Mouse (Mus musculus) hindbrain, embryonic 16.5 days (tissue): ENCODE results near the gene Hcn4. TPM values are rescaled to one million over a fixed set of nuclear protein-coding genes. Genes with fewer than 3 reads are reported as not detected.

Experiments
- ATAC-seq: fragments of 200-750 bp; cut with Nextera tagmentation; 2 replicates; pipeline ENCODE4 v1.8.0; 2017; ENCODE audit warnings: moderate TSS enrichment, moderate library complexity
- H3K27ac ChIP-seq: fragments of 300-500 bp; sonication (generic); 2 replicates; pipeline ENCODE4 v1.5.1; 2014; ENCODE audit warnings: low read depth, mild to moderate bottlenecking, control low read depth, low read length, moderate library complexity
- H3K27me3 ChIP-seq: fragments of 300-500 bp; sonication (generic); replicated peaks from 2 replicates; pipeline ENCODE4 v1.6.1; 2014; ENCODE audit warnings: low read length; ENCODE audit not compliant: control insufficient read depth, insufficient read depth
- H3K36me3 ChIP-seq: fragments of 300-500 bp; sonication (generic); 2 replicates; pipeline ENCODE4 v1.6.1; 2014; ENCODE audit warnings: mild to moderate bottlenecking, low read length, moderate library complexity, mixed read lengths; ENCODE audit not compliant: control insufficient read depth, insufficient read depth
- H3K4me1 ChIP-seq: fragments of 300-500 bp; sonication (generic); 2 replicates; pipeline ENCODE4 v1.6.1; 2014; ENCODE audit warnings: low read depth, low read length; ENCODE audit not compliant: control insufficient read depth, insufficient read depth
- H3K4me2 ChIP-seq: fragments of 300-500 bp; sonication (generic); 2 replicates; pipeline ENCODE4 v1.6.1; 2014; ENCODE audit warnings: mild to moderate bottlenecking, low read length, control low read depth, moderate library complexity
- H3K4me3 ChIP-seq: fragments of 300-500 bp; sonication (generic); 2 replicates; pipeline ENCODE4 v1.5.1; 2014; ENCODE audit warnings: mild to moderate bottlenecking, low read length, control low read depth, moderate library complexity
- H3K9ac ChIP-seq: fragments of 300-500 bp; sonication (generic); 2 replicates; pipeline ENCODE4 v1.6.1; 2014; ENCODE audit warnings: low read depth, mild to moderate bottlenecking, control low read depth, low read length, moderate library complexity
- H3K9me3 ChIP-seq: fragments of 300-500 bp; sonication (generic); 2 replicates; pipeline ENCODE4 v1.6.1; 2014; ENCODE audit warnings: mild to moderate bottlenecking, low read length, moderate library complexity; ENCODE audit not compliant: control insufficient read depth
- WGBS: fragments of 180-500 bp; shearing (Covaris S2); extraction: QIAGEN DNeasy Blood & Tissue Kit; methylation state at CpG from one replicate; pipeline ENCODE4 v1.1.7; 2014; 5-methylcytosine and 5-hydroxymethylcytosine counted together
- polyA plus RNA-seq: library from polyadenylated mRNA; unstranded; fragments of >200 nt; fragmentation: Nextera tagmentation; extraction: Ambion mirVana; gene quantifications from 2 replicates; pipeline ENCODE4 v1.2.1, GENCODE M21; 2015

Gene Hcn4
- polyA plus RNA-seq, 1 experiment from 2014 or later = 3.5 TPM

GRCm38 (mm10) chr9:58811171-58811570 is 12.0 kb upstream of the Hcn4 start:
- no peaks in the 10 kb centered on the region for H3K9me3 ChIP-seq
- no peak overlapping the region for H3K9ac ChIP-seq
- H3K4me3 ChIP-seq = no peak overlapping the region
- no peaks in the 10 kb centered on the region for H3K36me3 ChIP-seq
- 51% methylated on average over 3 of the region's 3 CpGs for WGBS
- ATAC-seq = 0 out of 2 replicates have a peak, but pooled peaks have one; percentile 27
- no peak overlapping the region for H3K27ac ChIP-seq
- H3K4me1 ChIP-seq = no peaks in the 10 kb centered on the region; the same call in 1 of the 2 replicates
- H3K27me3 ChIP-seq = no peaks in the 10 kb centered on the region
- H3K4me2 ChIP-seq = no peak overlapping the region

GRCm38 (mm10) chr9:58815552-58816260 is 7.5 kb upstream of the Hcn4 start:
- H3K36me3 ChIP-seq = no peaks in the 10 kb centered on the region
- H3K4me2 ChIP-seq = no peak overlapping the region
- 55% methylated on average over 15 of the region's 15 CpGs for WGBS
- no peak overlapping the region for H3K4me3 ChIP-seq
- H3K27ac ChIP-seq = no peak overlapping the region
- peaks cover 9% of the 10 kb centered on the region; the same call in 1 of the 2 replicates for H3K27me3 ChIP-seq
- no peaks in the 10 kb centered on the region for H3K4me1 ChIP-seq
- no peak overlapping the region for H3K9ac ChIP-seq
- no peak for ATAC-seq
- no peaks in the 10 kb centered on the region for H3K9me3 ChIP-seq

GRCm38 (mm10) chr9:58816458-58816857 is 6.8 kb upstream of the Hcn4 start:
- H3K4me1 ChIP-seq = peaks cover 2% of the 10 kb centered on the region
- WGBS = 60% methylated on average over 9 of the region's 9 CpGs
- no peak overlapping the region for H3K9ac ChIP-seq
- H3K9me3 ChIP-seq = no peaks in the 10 kb centered on the region
- no peak overlapping the region for H3K4me3 ChIP-seq
- H3K4me2 ChIP-seq = no peak overlapping the region
- no peaks in the 10 kb centered on the region for H3K36me3 ChIP-seq
- peaks cover 9% of the 10 kb centered on the region; the same call in 1 of the 2 replicates for H3K27me3 ChIP-seq
- ATAC-seq = no peak
- no peak overlapping the region for H3K27ac ChIP-seq

GRCm38 (mm10) chr9:58817676-58818075 is 5.5 kb upstream of the Hcn4 start:
- H3K4me3 ChIP-seq = no peak overlapping the region
- H3K4me2 ChIP-seq = no peak overlapping the region
- WGBS = 58% methylated on average over 3 of the region's 3 CpGs
- no peak overlapping the region for H3K9ac ChIP-seq
- peaks cover 9% of the 10 kb centered on the region; the same call in 1 of the 2 replicates for H3K27me3 ChIP-seq
- no peak for ATAC-seq
- no peaks in the 10 kb centered on the region for H3K36me3 ChIP-seq
- H3K27ac ChIP-seq = no peak overlapping the region
- H3K9me3 ChIP-seq = no peaks in the 10 kb centered on the region
- peaks cover 9% of the 10 kb centered on the region for H3K4me1 ChIP-seq

GRCm38 (mm10) chr9:58822431-58823091 is 651 bp upstream of the Hcn4 start:
- peak overlapping the region; percentile 90 for H3K9ac ChIP-seq
- ATAC-seq = peak; percentile 93
- H3K4me2 ChIP-seq = peak overlapping the region; percentile 89
- H3K27me3 ChIP-seq = peaks cover 9% of the 10 kb centered on the region; the same call in 1 of the 2 replicates
- H3K27ac ChIP-seq = peak overlapping the region; percentile 91
- no peaks in the 10 kb centered on the region for H3K36me3 ChIP-seq
- peaks cover 26% of the 10 kb centered on the region for H3K4me1 ChIP-seq
- under 1% methylated on average over 59 of the region's 62 CpGs for WGBS
- no peaks in the 10 kb centered on the region for H3K9me3 ChIP-seq
- peak overlapping the region; percentile 90 for H3K4me3 ChIP-seq

GRCm38 (mm10) chr9:58823918-58824215 is 655 bp downstream of the Hcn4 start:
- Histone ChIP-seq H3K27ac (peak overlapping the region; percentile 91), H3K27me3 (peaks cover 7% of the 10 kb centered on the region; the same call in 1 of the 2 replicates), H3K9ac (peak overlapping the region; percentile 90), H3K4me1 (peaks cover 33% of the 10 kb centered on the region), H3K9me3 (no peaks in the 10 kb centered on the region), H3K36me3 (no peaks in the 10 kb centered on the region), H3K4me3 (peak overlapping the region; percentile 90), H3K4me2 (peak overlapping the region; percentile 89)
- under 1% methylated on average over 34 of the region's 35 CpGs for WGBS
- no peak for ATAC-seq

GRCm38 (mm10) chr9:58829627-58830026 is 6.4 kb downstream of the Hcn4 start:
- no peaks in the 10 kb centered on the region for H3K27me3 ChIP-seq
- peaks cover 27% of the 10 kb centered on the region for H3K4me1 ChIP-seq
- no peaks in the 10 kb centered on the region for H3K9me3 ChIP-seq
- ATAC-seq = no peak
- no peak overlapping the region for H3K4me2 ChIP-seq
- H3K4me3 ChIP-seq = no peak overlapping the region
- 43% methylated on average over 4 of the region's 4 CpGs for WGBS
- no peak overlapping the region for H3K27ac ChIP-seq
- H3K9ac ChIP-seq = no peak overlapping the region
- no peaks in the 10 kb centered on the region for H3K36me3 ChIP-seq

- Histone ChIP-seq H3K9me3 (no peaks in the 10 kb centered on the region), H3K36me3 (no peaks in the 10 kb centered on the region), H3K4me3 (no peak overlapping the region), H3K27ac (no peak overlapping the region), H3K4me1 (peaks cover 12% of the 10 kb centered on the region), H3K9ac (no peak overlapping the region), H3K27me3 (no peaks in the 10 kb centered on the region), H3K4me2 (no peak overlapping the region)
- no peak for ATAC-seq
- 49% methylated on average over 3 of the region's 3 CpGs for WGBS
These were observed 9.7 kb downstream of the Hcn4 start for GRCm38 (mm10) chr9:58832939-58833338.

- H3K9ac ChIP-seq = no peak overlapping the region
- no peaks in the 10 kb centered on the region for H3K27me3 ChIP-seq
- no peak overlapping the region for H3K4me3 ChIP-seq
- H3K4me2 ChIP-seq = no peak overlapping the region
- no peak overlapping the region for H3K27ac ChIP-seq
- H3K36me3 ChIP-seq = no peaks in the 10 kb centered on the region
- 66% methylated on average over 5 of the region's 5 CpGs for WGBS
- no peaks in the 10 kb centered on the region for H3K9me3 ChIP-seq
- H3K4me1 ChIP-seq = peaks cover 3% of the 10 kb centered on the region; the same call in 1 of the 2 replicates
- ATAC-seq = 0 out of 2 replicates have a peak, but pooled peaks have one; percentile 31
These were observed 14.0 kb downstream of the Hcn4 start for GRCm38 (mm10) chr9:58837174-58837573.
